Mouse (Mus musculus) induced T-regulatory cell, adult 2 months (primary cell): ENCODE data around the gene Stk10.
"Not testable (repeated sequence)": the region's sequence is repeated elsewhere in the genome, so short reads cannot be mapped to it uniquely, and the experiment has no call there.

Experiments
- DNase-seq: peaks from one replicate; pipeline ENCODE4 v3.0.0-alpha.2; 2012; ENCODE audit warnings: low read depth

Stk10 gene

GRCm38 (mm10) chr11:32532765-32533481, at the start of gene Stk10:
Stk10 (plus strand) TSS chr11:32533305.
- peak; percentile 92 for DNase-seq

DNA sequence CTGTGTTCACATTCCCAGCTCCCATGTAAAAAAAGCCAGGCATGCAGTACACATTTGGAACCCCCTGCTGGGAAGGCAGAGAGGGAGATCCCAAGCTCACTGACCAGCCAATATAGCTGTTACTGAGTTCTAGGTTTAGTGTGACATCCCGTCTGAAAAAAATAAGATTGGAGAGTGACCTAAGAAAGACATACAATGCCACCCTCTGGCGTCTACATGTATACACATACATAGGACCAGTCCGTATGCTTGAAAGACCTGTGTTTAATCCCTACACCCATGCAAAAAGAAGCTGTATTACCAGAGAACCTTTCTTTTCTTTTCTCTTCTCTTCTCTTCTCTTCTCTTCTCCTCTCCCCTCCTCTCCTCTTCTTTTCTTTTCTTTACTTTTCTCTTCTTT, 47.8 kb upstream of the Stk10 start:
- DNase-seq, result peak; percentile 29

DNA sequence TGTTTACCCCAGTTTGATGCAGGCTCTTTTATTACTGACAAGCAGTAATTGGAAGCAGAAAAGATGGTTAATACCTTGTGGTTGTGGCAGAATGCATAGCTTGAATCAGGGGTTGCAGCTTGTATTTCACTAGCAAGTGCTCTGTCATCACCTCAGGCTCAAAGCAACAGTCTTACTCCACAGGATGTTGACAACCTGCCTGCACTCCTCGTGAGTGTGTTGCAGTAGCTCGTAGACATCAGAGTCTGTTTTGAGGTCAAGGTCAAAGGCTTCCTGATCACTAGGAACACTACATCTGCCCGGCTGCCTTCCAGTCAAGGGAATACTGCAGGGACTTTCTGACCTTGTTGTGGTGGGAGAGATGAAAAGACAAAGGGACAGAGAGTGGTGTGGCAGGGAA, 46.5 kb upstream of the Stk10 start:
- peak; percentile 54 for DNase-seq

DNA sequence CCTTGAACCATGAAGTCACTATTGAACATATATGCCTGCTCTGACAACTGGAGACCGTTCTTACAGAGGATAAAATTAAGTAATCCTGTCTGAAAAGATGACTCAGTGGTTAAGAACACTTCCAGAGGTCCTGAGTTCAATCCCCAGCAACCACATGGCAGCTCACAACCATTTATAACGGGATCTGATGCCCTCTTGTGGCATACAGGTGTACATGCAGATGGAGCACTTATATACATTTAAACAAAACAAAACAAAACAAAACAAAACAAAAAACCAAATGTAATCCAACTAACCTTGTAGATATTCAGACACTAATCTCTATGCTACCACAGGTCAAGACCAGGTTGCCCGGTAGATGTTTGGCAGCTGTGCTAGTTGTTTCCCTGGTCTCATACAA, 45.6 kb upstream of the Stk10 start:
- DNase-seq, result peak; percentile 54

DNA sequence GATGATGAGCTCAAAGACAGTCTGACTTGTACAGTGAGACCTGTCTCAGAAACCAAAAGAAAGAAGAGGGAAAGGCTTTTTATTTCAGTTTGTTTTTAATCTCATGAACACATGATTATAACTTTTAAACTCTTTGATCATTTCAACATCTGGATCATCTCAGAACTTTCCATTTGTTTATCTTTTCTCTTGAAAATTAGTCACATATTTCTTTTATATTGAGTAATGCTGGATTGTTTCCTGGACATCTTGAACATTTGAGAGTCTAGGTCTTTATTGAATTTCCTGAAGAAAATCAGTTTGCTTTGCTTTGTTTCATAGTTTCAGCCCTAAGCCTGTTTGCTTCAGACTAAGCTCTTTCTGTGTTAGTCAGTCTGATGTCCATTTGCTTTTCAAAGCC, 44.8 kb upstream of the Stk10 start:
- no peak for DNase-seq

DNA sequence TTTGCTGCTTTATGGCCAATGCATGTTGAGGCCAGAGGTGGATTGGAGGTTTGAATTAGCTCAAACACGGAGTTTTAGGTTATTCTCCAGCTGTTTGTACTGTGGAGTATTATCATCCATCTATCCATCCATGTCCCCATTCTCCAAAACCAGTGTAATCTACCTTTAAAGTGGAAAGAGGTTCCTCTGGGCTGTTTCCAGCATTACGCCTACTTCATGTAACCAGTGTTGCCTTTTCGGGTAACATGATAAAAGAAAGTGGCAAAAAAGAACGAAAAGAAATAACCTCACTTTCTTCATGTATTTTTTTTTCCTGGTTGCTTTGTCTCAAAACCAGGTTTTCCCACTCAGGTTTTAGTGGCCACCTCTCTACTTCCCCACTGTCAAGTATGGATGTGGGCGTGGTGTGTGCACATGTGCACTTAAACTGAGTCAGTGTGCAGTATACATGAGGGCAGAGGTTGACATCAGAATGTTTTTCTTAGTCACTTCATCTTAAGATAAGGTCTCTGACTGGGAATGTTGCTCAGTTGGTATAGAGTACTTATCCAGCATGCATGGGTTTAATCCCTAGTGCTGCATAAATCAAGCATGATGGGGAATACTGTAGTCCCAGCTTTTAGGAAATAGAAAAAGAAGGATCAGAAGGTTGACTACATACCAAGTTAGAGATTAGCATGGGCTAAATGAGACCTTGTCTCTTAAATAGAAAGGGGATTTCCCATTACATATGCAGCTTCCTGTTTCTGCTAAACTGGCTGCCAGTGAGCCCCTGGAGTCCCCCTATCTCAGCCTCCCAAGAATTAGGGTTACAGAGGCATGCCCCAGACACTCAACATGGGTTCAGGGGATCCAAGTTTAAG, 44.1 kb upstream of the Stk10 start:
- peak; percentile 82 for DNase-seq

- DNase-seq, result no peak
Observed at GRCm38 (mm10) chr11:32491079-32491478, 42.0 kb upstream of the Stk10 start.

GRCm38 (mm10) chr11:32493312-32493711, 39.8 kb upstream of the Stk10 start:
- DNase-seq, result no peak

DNA sequence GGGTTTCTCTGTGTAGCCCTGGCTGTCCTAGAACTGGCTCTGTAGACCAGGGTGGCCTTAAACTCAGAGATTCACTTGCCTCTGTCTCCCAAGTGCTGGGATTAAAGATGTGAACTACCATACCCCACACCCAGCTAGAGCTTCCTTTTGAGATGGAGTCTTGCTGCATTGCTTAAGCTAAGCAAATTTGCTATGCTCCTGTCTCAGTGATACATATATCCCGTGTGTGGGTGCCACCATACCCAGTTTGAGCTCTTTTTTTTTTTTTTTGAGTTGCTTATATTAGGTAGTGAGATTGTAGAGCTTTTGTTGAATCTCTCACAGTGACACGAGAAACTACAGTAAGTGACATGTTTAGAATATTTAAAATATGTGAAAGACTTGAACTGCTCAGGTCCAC, 37.8 kb upstream of the Stk10 start:
- DNase-seq, result no peak

GRCm38 (mm10) chr11:32498757-32499535, 34.2 kb upstream of the Stk10 start:
- no peak for DNase-seq

DNA sequence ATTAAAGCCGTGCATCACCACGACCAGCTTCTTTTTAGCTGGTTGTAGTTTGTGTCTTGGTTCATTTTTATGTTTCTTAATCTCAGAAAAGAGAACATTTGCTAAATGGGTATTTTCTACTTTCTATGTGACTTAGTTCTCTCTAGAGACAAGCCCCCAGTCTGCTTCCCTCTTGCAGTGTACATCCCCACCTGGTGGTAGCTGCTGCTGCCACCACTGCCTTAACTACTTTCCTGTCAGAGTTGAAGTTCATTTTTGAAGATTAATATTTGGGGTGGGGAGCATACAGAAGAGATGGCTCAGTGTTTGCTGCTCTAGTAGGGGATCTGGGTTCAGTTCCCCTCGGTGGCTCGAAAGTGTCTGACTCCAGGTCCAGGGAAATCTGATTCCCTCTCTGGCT, 33.2 kb upstream of the Stk10 start:
- peak; percentile 14 for DNase-seq

- no peak for DNase-seq
Observed at GRCm38 (mm10) chr11:32503711-32504110, 29.4 kb upstream of the Stk10 start.

- no peak for DNase-seq
Observed at GRCm38 (mm10) chr11:32505091-32505739, 27.9 kb upstream of the Stk10 start.

DNA sequence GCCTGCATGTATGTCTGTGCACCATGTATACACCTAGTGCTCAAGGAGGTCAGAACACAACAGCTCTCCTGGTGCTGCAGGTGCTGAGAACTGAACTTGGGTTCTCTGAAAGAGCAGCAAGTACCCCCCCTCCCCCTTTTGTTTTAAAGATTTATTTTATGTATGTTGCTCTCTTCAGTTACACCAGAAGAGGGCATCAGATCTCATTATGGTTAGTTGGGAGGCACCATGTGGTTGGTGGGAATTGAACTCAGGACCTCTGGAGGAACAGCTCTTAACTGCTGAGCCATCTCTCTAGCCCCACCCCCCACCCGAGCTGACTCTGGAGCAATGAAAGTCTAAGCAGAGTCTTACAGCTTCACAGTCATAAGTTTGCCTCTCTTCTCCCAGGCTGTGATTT, 22.2 kb upstream of the Stk10 start:
- peak; percentile 33 for DNase-seq

DNA sequence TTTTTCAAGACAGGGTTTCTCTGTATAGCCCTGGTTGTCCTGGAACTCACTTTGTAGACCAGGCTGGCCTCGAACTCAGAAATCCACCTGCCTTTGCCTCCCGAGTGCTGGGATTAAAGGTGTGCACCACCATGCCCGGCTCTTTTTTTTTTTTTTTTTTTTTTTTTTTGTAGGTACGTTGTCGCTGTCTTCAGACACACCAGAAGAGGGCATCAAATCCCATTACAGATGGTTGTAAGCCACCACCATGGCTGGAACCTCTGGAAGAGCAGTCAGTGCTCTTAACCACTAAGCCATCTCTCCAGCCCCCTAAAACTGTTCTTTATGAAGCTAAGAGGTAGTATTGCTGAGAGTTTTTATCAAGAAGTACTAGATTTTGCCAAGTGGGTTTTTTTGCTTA, 18.3 kb upstream of the Stk10 start:
- not testable (repeated sequence) for DNase-seq

- no peak for DNase-seq
Observed at GRCm38 (mm10) chr11:32516091-32516490, 17.0 kb upstream of the Stk10 start.

- no peak for DNase-seq
Observed at GRCm38 (mm10) chr11:32516916-32517712, 16.0 kb upstream of the Stk10 start.

DNA sequence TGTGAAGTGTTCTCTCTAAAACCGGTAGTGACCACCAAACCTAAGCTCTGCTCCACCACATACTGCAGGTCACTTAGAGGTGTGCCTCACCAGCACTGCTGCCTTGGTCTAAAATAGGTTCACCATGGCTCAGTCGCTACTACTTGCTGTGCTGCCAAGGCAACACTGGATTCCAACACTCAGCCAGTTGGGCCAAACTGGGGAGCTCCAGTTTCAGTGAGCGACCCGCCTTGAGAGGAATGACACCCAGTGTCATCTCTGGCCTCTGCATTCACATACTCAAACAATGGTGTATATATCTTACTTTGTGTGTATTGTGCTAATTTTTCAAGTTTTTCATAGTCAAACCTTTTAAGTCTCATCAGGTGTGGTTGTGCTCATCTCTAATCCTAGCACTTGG, 14.3 kb upstream of the Stk10 start:
- no peak for DNase-seq

DNA sequence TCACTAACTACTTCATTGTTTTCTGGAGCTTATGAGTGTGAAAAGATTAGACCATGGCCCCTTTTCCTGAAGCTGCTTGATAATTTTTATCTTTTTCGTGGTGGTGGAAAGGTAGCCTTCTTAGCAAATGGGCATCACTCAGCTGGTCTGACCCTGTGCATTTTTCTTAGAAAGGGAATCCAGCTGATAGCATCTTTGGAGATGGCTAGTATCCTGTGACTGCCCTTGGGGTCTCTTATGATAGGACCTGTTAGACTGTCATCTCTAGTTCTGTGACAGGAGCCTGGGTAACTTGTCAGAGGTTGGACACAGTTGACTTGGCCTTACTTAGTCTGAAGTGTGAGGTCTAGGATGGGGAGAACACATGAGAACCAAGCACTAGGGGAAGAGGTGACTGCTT, 13.8 kb upstream of the Stk10 start:
- DNase-seq, result no peak

GRCm38 (mm10) chr11:32521246-32521645, 11.9 kb upstream of the Stk10 start:
- DNase-seq, result no peak
